Mouse (Mus musculus) lung, postnatal 14 days (tissue): ENCODE measurements at regions not wholly inside any gene's neighbourhood (a gene's known extent, or its start where the extent isn't known, plus 50 kb on each side); places are given as distances from the start of the nearest gene placed in this dataset.
"Not testable (repeated sequence)": the region's sequence is repeated elsewhere in the genome, so short reads cannot be mapped to it uniquely, and the experiment has no call there.

ENCODE experiments used
- DNase-seq: peaks from one replicate; pipeline ENCODE4 v3.0.0; 2021

- no peak for DNase-seq
Observed at GRCm38 (mm10) chr9:85637274-85637673, 111.9 kb downstream of the Ibtk start.

DNA sequence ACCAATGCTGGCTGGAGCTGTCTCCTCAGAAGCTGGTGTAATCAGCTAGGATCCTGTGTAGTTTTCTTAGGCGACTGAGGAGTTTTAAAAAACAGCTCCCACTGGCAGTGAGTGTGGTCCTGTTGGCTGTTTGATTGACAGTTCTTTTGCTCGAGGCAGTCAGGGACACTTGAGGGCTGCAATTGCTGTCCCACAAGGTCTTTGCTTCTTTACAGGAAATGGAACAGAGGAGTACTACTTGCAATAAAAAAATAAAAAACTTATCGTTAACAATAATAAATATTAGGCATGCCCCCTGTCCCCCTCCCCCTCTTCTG is 113.0 kb downstream of the Ibtk start:
- DNase-seq: no peak

DNA sequence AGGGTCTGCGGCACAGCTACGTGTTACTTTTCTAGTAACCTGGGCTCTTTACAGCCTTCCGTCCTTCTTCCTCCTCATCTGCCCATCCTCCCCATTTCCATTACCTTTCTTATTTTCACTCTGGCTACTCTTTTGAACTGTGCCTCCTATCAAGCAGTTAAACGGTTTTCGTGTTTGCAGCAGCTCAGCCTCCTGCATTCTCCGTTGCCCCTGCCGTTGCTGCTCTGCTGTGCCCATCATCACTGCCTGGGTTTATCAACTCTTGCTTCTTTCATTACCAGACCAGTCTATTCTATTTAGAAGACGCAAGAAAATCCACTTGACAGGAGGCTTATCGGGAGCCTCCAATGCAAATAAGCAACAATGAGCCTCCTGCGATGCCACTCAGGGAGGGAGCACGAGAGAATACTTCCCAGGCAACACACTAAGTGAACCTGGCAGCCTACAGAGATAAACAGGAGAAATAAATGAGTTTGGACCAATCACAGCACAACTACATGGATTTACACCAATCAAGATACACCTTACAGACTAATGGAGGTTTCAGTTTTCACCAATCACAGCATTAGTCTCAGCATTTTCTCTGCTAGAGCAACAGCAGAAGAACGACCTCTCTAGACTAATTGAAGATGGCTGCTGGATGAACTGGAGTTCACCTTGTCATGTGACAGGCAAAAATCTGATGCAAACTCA is 113.5 kb downstream of the Ibtk start:
- no peak for DNase-seq

- DNase-seq: not testable (repeated sequence)
Observed at GRCm38 (mm10) chr9:85634786-85635185, 114.3 kb downstream of the Ibtk start.

GRCm38 (mm10) chr9:85617972-85618371 is 131.2 kb downstream of the Ibtk start:
- no peak for DNase-seq

GRCm38 (mm10) chr9:85617177-85617777 is 131.9 kb downstream of the Ibtk start:
- DNase-seq: no peak

DNA sequence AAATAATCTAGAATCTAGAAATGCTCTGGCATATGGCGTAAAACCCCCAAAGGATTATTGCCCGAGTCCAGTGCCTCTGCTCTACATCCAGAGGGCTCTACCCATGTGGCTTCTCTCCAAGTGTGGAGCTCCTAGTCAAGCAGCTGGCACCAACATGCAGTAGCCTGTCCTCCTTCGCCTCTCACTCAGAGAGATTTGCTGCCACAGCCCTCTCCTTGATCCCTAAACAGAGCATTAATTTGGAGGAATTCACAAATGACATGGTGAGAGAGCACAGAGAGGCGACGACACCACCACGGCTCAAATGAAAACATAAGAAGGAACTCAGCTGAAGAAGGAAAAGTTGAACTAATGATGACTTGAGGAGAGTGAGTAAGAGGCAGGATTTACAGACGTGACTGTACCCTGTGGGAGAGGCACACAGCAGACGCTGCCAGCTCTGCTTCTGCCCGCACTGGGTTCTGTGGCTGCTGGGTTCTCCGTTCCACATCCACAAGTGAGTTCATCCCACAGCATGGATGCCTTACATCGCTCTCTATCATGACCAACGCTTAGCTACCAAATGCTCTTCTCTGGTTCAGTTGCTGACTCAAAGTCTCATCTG is 132.8 kb downstream of the Ibtk start:
- no peak for DNase-seq

DNA sequence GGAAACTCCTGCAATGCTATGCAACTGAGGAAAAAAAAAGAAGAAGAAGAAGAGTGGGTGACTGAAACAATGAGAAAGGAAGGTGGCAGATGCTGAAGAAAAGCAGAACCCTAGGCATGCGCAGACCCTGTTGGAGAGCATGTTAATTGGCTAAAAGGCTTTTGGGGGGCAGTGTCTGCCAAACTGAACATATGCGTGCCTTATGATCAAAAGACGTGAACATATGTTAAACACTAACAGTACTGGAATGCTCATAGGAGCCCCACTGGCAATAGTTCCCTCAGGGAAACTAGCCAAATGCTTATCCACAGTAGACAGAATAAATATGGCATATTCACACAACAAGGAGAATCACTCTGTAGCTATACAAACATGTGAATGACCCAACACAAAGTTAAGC is 140.0 kb downstream of the Ibtk start:
- DNase-seq: no peak

DNA sequence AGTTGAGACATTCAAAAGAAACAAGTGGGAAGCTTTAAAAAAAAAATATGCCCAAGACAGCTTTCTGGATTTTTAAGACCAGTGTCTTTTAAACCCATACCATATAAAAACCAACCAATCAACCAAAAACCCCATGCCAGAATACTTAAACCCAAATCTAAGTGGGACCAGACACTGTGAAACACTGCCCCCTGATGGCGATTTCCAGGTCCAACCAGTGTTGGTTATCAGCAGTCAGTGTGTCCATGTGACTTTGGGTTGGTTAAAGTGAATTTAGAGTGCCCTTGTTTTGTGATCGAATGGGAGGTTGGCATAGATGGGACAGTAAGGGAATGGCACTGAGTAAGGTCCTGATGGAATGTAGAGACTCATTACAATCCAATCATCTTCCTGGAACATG is 152.2 kb downstream of the Ibtk start:
- DNase-seq: peak; percentile 44

DNA sequence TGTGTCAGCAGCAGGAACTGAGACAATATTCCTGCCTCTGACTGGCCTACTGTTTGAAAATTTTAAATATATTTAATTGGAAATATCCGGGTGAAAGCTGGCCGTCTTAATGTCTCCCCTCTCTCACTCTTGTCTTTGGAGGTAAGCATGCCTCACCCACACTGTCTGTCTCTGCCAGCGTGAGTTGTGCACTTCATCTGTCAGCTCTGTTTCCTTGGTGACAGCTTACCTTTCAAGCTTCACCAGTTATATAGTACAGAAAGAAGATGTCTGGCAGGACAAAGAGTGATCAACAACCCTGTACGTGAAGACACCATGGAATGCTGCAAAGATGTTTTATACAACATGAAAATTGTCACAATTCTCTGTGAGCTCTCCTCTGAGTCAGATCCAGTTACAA is 155.3 kb downstream of the Ibtk start:
- DNase-seq: no peak

DNA sequence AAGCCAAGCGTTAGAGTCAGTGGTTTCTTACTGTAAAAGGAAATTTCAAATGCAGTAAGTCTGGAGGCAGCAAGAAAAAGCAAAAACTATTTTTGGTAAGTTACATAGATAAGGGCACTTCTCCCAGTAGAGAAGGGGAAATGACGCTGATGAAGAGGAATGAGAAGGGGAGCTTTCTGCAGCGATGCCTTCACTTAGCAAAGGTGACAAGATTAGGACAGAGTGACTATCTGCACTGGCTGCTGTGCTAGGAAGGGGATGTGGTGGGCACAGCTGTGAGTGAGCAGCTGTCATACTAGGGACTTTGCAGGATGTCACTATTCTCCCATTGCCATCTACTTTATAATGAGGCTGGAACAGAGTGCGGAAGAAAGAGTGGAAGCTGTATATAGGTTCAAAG is 156.5 kb downstream of the Ibtk start:
- no peak for DNase-seq

- no peak for DNase-seq
Observed at GRCm38 (mm10) chr9:85589210-85589609, 159.9 kb downstream of the Ibtk start.

DNA sequence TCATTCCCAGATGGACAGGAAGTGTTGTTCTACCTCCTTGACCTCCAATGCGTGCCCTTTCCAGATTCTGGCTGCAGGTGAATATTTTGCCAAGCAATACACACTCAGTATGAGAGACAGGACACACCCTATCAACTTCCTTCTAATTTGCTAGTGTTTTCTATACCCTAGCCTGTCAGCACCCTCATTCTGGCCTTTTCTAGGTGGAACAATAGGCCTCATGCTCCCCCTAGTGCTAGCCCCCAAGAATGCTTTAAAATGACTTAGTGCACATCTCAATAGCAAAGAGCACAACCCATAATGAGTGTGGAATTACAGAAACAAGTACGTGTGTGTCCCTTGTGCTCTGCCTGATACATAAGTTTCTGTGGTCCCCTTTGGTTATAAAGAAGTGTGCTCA is 161.1 kb downstream of the Ibtk start:
- peak; percentile 34 for DNase-seq

- no peak for DNase-seq
Observed at GRCm38 (mm10) chr9:85581028-85581595, 168.0 kb downstream of the Ibtk start.

DNA sequence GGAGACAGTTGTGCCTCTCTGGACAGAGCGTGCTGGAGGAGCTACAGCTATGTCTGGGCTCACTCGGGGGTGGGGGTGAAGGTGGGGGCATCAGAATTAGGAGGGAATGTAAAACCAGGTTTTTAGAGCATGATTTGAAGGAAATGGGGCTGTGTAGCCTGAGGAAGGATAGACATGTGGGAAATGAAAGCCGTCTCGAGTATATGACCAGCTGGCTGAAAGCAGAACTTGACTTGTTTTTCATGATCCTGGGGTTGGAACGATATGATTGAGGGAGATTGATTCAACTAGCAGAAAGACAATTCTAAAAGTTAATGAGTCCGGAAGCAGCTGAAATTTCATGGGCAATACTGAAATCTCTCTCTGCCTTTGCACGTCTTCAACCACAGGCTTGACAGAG is 171.3 kb downstream of the Ibtk start:
- DNase-seq: no peak

- DNase-seq: no peak
Observed at GRCm38 (mm10) chr9:85577338-85577737, 171.8 kb downstream of the Ibtk start.

- DNase-seq: no peak
Observed at GRCm38 (mm10) chr9:85568877-85569276, 180.3 kb downstream of the Ibtk start.

GRCm38 (mm10) chr9:85551871-85552270 is 197.3 kb downstream of the Ibtk start:
- DNase-seq: no peak

DNA sequence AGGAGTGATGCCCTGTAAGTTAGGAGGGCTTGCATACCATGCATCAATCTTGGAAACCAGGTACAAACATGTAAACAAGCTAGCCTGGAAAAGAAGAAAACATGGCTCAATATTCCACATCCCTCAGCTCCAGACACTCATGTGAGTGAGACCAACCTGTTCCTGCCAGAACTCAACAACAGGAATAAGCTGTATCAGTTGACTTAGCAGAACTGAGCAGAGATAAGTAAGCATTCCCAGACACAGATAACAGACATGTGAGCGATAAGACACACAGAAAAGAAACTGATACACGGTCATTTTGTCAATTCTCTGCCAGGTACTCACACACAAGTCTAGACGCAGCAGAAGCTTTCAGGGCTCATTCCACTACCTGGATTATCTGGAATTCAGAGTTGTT is 198.7 kb downstream of the Ibtk start:
- DNase-seq: no peak

- no peak for DNase-seq
Observed at GRCm38 (mm10) chr9:85546226-85546625, 202.9 kb downstream of the Ibtk start.

GRCm38 (mm10) chr9:85545566-85545965 is 203.6 kb downstream of the Ibtk start:
- no peak for DNase-seq

- DNase-seq: no peak
Observed at GRCm38 (mm10) chr9:85538557-85538956, 210.6 kb downstream of the Ibtk start.

- no peak for DNase-seq
Observed at GRCm38 (mm10) chr9:85528421-85528820, 201.3 kb upstream of the Tent5a start.

- no peak for DNase-seq
Observed at GRCm38 (mm10) chr9:85524733-85525132, 197.6 kb upstream of the Tent5a start.
